Mouse (Mus musculus): ENCODE results near the gene Mgat1.

Mgat1 gene

DNA sequence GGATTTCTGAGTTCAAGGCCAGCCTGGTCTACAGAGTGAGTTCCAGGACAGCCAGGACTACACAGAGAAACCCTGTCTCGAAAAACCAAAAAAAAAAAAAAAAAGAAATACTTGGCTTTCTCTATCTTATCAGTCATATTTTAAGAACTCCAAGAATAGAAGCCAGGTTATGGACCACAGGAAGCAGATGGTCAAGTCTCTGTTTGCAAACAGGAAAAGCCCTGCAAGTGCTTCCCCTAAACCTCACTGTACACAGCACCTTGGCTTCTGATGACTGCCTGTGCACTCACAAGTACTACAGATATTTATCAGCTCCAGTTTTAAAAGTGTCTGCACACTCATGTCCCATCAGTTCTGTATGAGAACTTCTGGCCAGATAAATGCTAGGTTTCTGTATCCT is 2.5 kb upstream of the Mgat1 start:
- DNase-seq (ENCODE audit: low spot score in 2 of 2), result no peak

DNA sequence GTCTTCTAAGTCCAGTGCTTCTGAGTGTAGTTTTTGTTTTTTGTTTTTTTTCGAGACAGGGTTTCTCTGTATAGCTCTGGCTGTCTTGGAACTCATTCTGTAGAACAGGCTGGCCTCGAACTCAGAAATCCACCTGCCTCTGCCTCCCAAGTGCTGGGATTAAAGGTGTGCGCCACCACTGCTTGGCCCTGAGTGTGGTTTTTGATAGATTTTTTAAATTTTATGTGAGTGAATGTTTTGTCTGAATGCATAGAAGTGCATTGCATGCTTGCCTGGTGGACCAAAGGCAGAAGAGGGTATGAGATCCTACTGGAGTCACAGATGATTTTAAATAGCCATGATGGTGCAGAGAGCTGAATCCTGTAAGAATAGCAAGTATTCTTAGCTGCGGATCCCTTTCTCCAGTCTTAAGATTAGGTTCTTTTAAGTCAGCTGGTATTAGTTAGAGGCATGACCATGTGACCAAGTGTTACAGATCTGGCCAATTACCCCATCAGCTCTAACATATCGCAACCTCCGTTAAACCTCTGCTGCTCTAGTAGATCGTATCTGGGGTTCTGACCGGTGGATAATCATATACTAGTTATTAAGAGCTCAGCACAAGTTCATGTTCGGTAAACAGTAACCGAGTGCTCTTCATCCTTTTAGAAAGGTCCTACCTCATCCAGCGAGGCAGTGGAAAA is 906 bp upstream of the Mgat1 start:
- DNase-seq (ENCODE audit: low spot score in 2 of 2), result no peak

- DNase-seq (ENCODE audit: low spot score in 2 of 2), result no peak
Measured at GRCm38 (mm10) chr11:49244595-49244930, 572 bp downstream of the Mgat1 start.

GRCm38 (mm10) chr11:49245176-49245575 is 1.2 kb downstream of the Mgat1 start:
- DNase-seq (ENCODE audit: low spot score in 2 of 2), result no peak

DNA sequence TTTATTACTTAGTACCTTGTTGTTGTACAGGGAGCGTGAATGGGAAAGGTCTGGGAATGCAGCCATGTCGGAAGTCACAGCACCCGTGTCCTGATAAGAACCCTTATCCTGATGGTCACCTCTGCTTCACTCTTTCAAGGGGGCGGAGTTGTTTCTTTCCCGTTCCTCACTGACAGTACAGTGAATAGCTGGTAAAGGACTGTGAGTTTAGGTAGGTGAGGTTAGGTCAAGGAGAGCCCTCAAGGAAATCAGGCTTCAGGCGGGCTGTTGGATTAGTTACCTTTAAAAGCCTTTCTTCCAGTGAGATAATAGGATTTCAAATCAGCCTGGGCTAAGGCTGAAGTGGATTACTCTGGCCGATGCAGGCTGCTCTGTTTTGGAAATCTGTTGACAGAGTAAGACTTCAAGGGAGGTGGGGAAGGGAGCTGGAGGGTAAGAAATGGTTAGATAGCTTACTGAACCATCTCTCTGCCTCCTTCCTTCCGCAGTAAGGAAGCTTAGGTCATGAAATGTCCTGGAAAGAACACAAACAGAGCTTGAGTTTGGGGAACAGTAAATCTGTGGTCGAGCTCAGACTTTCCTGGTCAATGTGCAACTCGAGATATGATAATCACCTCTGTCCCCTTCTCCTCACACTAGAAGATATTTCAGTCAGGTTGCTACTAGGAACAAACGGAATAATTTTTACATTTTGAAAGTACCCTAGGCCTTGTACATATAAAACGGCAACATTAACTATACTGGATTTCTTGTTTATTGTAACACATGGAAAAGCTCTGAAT is 1.8 kb downstream of the Mgat1 start:
- DNase-seq (ENCODE audit: low spot score in 2 of 2), result no peak

GRCm38 (mm10) chr11:49246523-49246922 is 2.5 kb downstream of the Mgat1 start:
- no peak for DNase-seq (ENCODE audit: low spot score in 2 of 2)

DNA sequence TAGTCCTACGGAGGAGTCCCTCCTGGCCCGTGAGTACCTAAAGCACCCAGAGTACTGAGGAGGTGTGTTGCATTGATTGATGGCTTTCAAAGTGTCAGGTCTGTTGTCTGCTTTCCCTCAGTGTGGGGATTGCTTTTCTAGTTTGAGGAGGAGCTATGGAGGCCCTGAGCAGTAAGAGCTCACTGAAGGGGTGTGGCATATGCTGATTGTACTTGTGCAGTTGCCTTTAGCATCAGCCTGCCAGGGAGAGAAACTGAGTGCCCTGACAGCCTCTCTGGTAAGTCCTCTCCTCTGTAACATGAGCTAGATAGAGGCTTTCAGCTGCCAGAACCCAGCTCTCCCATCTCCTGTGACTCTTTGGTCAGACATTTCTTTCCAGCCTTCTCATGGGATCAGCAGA is 3.3 kb downstream of the Mgat1 start:
- DNase-seq (ENCODE audit: low spot score in 2 of 2), result no peak

DNA sequence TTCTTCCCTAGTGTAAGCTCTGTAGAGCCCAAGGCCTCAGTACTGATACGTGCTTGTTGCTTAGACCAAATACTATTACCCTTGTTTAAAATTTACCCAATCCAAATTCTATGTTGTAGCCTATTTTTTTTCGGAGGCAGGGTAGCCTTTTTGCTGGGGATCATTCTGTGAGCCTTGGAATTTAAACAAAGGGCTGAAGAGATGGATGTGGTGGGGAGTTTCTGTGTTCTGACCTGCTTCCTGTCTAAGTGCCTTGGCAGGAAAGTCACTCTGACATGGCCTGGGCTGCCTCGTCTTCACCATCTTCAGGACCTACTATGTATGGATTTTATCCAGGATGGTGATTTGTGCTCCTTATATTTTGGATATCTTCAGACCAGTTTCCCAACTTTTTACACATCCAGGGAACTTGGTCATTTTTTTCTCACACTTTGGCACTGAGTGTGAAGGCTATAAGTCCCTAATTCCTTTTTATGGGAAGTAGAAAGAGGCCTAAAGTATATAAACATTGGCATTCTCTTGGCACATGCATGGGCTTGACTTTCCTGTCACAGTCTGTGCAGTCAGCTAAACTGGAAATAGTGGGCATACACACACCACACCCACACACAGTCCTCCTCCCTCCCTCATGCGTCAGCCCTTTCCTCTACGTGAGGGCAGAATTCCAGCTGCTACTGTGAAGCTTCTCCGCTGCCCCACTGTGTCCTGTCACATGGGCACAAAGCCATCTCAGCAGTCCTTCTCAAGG is 4.4 kb downstream of the Mgat1 start:
- DNase-seq (ENCODE audit: low spot score in 2 of 2), result no peak

DNA sequence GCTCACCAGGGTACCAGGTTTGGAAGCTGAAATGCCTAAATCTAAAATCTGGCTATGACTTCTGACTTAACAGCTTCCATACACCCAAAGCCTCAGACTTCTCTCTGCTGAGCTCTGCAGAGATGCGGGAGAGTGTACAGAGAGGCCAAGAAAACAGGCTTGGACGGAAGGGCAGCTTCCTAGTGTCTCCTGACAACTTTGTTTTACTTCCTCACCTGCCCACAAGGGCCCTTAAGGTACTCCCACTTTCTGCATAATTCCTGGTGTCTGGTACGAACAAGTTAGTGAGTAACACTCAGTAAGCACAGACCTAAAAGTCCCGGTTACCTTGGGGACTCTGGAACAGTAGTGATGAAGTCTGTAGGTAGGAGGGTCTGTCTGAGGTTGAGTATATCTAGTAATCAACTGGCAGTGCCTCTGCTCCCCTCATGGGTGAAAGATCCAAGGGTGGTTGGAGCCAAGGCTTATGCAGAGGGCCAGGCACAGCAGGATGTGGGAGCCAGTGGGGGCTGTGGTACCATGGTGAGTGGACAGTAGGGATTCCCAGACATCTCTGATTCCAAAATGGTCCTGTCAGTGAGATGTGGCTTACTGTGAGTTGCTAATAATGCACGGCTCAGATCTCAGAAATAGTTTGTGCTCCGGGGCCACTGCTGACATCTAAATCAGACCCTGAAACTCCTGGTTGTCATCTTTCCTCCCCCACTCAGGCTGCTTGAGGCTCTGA is 5.1 kb downstream of the Mgat1 start:
- no peak for DNase-seq (ENCODE audit: low spot score in 2 of 2)

DNA sequence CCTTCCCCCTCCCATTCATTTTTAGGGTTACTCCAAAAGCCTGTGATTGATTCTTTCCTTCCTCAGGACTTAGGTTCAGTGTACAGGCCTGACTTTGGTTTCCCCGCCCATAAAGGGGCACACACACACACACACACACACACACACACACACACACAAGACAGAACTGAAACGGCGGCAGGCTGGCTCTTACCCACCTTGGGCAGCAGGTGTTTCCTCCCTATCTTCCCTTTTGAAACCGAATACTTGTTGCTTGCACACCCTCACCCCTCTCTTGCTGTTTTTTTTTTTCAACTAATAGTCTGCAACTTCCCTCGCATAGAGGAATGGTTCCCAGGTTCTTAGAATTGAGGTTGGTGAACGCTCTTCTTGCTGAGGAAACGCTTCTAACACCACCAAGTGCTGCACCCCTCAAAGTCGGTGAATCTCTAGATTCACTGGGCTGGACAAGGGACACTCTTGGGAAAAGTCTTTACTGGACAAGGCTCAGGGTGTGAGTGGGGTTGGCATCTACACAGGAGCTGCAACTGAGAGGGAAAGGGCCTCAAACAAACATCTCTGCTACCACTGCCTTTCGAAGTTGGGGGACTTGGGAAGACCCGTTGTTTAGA is 5.9 kb downstream of the Mgat1 start:
- no peak for DNase-seq (ENCODE audit: low spot score in 2 of 2)

- peak; percentile 59 to 62 for DNase-seq (ENCODE audit: low spot score in 2 of 2)
Measured at GRCm38 (mm10) chr11:49250422-49251379, 6.7 kb downstream of the Mgat1 start.

- no peak for DNase-seq (ENCODE audit: low spot score in 2 of 2)
Measured at GRCm38 (mm10) chr11:49251380-49251761, 7.4 kb downstream of the Mgat1 start.

DNA sequence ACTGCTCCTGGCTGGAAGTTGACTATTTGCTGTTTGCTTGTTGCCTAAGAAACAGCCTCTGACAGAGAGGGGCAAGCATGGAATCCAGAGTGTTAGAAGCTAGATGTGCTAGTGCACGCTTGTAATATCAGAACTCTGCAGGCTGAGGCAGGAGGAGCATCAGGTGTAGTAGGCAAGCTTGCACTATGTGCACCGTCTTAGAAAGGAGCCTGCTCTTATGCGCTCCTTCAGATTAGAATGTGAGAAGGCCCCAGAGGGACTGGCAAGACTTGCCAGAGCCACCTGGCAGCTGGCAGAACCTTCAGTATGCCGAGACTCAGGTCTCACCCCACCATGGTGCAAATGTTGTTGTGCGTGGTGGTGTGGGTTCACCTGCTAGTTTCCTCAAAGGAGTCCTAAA is 8.1 kb downstream of the Mgat1 start:
- DNase-seq (ENCODE audit: low spot score in 2 of 2), result no peak

- DNase-seq (ENCODE audit: low spot score in 2 of 2), result no peak
Measured at GRCm38 (mm10) chr11:49253035-49253434, 9.0 kb downstream of the Mgat1 start.

- DNase-seq (ENCODE audit: low spot score in 2 of 2), result no peak
Measured at GRCm38 (mm10) chr11:49259296-49259695, 15.3 kb downstream of the Mgat1 start.

GRCm38 (mm10) chr11:49259829-49260228 is 15.8 kb downstream of the Mgat1 start:
- DNase-seq (ENCODE audit: low spot score in 2 of 2), result no peak

GRCm38 (mm10) chr11:49260598-49261312 is 16.8 kb downstream of the Mgat1 start:
- DNase-seq (ENCODE audit: low spot score in 2 of 2), result no peak

- DNase-seq (ENCODE audit: low spot score in 2 of 2), result no peak
Measured at GRCm38 (mm10) chr11:49261313-49261855, 17.4 kb downstream of the Mgat1 start.

GRCm38 (mm10) chr11:49262286-49262685 is 18.3 kb downstream of the Mgat1 start:
- no peak for DNase-seq (ENCODE audit: low spot score in 2 of 2)

DNA sequence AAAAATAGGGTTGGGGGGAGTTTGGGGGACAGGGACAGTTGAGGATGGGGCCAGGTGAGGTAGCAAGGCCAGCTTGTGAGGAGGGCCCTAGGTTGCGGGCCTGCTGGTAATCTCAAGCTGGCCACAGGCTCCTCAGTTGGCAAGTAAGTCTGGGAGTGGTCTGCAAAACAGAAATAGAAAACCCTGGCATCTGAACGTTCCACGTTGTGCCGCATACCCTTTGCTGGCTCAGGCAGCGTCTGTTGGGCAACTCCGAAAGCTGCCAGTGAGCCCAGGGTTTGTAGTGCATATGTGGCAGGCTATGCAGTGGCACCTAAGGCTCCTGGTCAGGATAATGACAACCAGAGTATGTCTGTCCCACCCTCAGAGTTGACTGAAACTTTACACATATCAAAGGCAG is 19.2 kb downstream of the Mgat1 start:
- no peak for DNase-seq (ENCODE audit: low spot score in 2 of 2)

All from cerebellum, postnatal 4 days (tissue).